Mouse (Mus musculus) left cerebral cortex, postnatal 36 days (tissue): ENCODE data around the gene Dscam. TPM values are rescaled to one million over a fixed set of nuclear protein-coding genes. Genes with fewer than 3 reads are reported as not detected.

Source experiments
- DNase-seq, 2 experiments: peaks; one replicate each; pipeline ENCODE4 v3.0.0; 2021 to 2022; ENCODE audit warnings: low spot score in 2 of 2, mixed read lengths in 1 of 2
- intact Hi-C: fragments of 180-260 bp; cut with DNase I; formaldehyde crosslinking; loops from one replicate; pipeline ENCODE4 v1.15.1; 2025
- total RNA-seq, 2 experiments: library from RNA; stranded (reverse); gene quantifications; 2 replicates each; pipeline ENCODE4 v1.2.3; 2021

Dscam gene
- 10 to 100 TPM; 44.8 to 47.8 TPM for total RNA-seq

DNA sequence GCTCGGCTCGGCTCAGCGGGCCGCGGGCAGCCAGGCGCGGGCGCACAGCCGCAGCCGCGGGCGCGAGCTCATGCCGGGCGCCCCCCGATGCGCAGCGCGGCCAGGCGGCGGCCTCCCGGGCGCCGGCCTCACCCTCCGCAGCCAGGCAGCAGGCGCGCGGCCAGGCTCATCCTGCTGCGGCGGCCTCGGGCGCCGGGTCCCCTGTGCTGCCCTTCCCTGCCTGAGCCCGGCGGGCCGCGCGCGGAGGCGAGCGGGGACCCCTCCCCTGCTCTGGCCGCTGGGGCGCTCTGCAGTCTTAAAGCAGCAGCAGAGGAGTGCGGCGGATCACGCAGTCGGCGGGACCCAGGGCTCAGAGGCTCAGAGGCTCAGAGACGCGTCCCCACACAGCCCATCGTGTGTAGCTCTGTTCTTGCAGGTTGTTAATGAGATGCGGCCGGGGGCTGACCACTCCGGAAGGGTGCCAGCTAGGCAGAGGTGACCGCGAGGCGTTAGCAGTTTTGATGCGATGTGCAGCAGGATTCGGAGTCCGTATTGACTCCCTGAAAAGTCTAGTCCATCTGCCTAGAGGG lies at the start of gene Dscam:
Dscam (minus strand) TSS at position 240 of the 569 bp plus-strand sequence.
- peak; percentile 69 to 75 for DNase-seq
- intact Hi-C loops: loop anchor here (5.0 kb wide), 1 partner anchor 102 kb away; no protein-coding TSS in a partner anchor

DNA sequence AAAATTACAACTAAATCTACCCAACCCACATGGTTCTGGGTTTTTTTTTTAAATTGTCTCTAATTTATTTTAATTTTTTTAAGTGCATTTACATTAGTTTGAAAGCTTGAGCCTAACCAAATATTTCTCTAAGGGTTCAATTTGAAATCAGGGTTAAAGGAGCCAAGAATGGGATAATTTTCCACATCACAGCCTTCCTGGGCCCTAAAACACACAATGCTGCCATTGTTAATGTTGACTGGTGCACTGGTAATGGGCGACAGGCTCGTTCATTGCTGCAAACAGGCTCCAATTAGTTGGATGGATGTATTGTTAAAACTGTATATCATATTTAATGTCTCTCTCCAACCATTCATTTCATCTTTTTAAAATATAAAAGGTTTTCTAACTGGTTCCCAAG lies 48.8 kb upstream of the Dscam start:
- DNase-seq: no peak
- intact Hi-C loops: no loop called here

DNA sequence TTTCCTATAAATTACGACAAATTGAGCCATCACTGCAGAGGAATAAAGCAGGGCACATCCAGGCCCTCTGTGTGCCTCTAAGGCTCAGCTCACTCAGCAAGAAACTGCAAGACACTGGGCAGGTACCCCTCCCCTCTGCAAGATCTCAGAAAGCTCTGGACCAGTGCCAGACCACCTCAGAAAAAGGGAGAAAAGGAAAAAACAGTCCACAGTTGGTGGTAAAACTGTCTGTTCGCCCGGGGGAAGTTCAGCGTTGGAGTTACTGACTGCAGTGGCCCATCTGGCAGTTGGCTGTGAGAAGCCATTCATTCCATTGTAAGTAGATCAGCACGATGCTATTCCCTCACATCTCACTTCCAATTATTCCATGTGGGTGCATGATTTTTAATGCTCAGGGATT lies 39.4 kb upstream of the Dscam start:
- DNase-seq: peak; percentile 58 to 68
- intact Hi-C loops: no loop called here

DNA sequence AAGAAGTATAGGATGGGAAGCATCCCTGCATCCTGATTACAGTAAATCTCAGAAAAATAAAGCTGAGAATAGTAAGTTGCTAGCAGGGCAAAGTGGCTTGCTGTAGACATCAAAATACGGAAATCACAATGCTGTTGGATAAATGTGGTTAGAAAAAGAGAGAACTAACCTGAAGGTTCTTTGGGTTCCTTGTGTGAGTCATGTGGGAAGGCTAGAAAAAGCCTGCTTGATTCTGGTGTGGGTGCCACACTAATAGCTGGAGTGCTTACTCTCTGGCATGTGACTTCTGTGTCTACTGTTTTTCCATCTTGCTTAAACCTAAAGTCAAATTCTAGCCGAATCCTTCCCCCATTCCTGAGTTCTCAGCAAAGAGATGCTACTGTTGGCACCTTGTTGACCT lies 37.7 kb upstream of the Dscam start:
- DNase-seq: no peak
- intact Hi-C loops: no loop called here

DNA sequence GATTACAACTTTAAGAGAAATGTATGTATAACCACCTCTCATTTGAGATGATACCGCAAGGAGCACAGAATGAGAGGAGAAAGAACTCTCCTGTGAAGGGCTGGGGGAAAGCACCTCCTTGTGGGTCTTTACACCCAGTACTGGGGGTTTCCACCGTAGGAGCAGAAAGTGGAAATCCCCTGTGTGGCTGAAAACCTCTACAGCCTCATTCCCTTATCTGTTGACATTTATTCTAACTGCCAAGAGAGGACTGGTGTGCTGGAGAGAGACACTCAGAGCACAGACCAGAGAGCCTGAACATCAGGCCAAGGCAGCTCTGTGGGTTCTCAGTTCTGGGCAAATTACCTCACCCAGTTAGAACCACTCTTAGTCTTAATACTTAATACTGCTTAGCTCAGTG lies 33.5 kb upstream of the Dscam start:
- no peak for DNase-seq
- intact Hi-C loops: no loop called here

DNA sequence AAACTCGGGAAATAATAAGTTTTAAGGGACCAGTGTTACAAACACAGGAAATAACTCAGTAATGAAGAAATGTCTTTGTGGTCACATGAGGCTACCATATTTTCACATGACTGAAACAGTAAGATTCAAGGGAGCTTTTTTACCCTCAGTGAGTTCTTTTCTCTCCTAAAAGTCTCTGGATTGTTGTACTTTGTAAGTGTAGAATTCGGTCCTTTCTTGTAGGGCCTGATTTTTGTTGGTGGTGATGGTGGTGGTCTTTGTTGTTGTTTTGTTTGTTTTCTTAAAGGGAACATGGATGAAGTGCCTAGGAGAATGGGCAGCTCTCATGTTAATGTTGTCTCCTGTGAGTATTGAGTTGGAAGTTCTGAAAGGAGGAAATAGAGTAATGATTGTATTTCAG lies 33.0 kb upstream of the Dscam start:
- no peak for DNase-seq
- intact Hi-C loops: no loop called here

DNA sequence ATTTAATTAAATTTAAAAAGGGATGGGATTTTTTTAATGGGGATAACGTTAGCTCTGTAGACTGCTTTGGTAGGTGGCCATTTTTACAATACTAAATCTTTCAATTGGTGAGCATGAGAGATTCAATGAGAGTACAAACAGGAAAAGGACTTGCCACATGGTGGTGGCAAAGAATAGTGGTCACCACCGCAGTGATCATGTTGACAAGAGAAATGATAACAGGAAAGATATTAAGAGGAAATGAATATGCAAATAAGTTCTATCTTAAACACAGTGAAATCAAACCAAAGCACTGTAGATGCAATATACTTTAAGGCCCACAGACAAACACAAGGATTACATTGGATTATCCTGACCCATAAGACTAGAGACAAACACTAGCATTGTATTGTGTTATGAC lies 24.1 kb upstream of the Dscam start:
- intact Hi-C loops: no loop called here
- DNase-seq: no peak

DNA sequence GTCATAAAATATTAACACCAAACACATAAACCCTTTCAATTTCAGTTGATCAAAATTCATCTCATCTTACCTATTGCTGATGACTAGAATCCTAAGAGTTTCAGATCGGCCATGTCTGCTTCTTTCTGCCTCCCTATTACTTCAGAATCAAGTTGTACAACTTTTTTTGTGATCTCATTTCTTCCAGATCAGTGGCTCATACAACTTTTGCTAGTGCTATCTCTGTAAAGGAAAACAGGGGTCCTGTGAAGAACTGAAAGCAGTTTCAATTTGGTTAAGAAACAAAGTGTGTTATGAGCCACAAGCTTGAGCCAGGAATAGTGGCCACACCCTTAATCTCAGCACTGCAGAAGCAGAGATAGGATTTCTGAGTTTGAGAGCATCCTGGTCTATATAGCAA lies 23.6 kb upstream of the Dscam start:
- no peak for DNase-seq
- intact Hi-C loops: no loop called here

DNA sequence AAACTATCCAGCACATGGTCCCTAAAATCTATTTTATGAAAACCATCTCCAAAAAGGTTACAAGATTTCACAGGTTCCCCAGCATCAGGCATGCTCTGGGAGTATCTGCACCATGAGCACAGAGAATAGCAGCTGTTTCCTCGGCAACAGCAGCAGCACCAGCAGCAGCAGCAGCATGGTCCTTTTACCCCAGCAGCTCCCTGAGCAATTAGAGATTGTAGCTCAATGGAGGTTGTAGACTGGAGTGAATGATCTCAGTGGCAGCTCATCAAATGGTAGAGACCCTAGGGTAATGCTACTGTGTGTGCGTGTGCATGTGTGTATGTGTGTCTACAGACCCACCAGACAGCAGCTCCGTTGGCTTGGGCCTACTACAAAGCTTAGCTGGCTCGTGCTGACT lies 21.7 kb upstream of the Dscam start:
- DNase-seq: no peak
- intact Hi-C loops: no loop called here

DNA sequence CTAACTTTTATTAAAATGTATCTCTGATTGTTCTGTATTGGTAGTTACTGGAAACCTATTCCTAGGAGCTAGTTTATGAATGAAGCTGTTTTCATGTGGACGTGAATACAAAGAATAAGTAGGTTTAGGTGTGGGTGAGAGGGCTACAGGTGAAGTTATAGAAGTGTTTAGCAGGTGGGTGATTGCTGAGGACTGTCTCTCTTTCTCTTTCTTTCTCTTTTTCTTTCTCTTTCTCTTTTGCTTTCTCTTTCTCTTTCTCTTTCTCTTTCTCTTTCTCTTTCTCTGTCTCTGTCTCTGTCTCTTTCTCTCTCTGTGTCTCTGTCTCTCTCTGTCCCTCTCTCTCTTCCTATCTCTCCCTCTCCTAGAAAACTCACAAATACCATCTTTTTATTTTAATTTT lies 20.1 kb upstream of the Dscam start:
- no peak for DNase-seq
- intact Hi-C loops: no loop called here

DNA sequence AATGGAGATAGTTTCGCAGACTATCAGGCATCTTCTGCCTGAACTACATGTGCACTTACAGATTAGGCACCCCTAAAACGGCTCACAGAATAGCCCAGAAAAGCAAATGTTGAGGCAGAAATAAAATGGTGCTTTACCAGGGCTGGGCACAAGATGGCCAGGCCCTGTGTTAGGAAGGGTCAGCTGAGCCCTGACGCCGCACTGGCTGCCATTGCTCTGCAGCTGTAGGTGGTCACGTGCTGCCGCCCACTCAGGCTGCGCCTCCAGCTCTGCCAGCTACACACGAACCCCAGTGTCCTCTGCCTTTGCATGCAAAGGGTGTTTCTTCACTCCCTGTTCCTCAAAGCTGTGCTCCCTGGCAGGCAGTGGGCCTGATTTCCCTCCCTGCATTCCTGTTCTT lies 948 bp upstream of the Dscam start:
- DNase-seq: peak; percentile 55 to 71
- intact Hi-C loops: loop anchor here (5.0 kb wide), 1 partner anchor 101 kb away; no protein-coding TSS in a partner anchor

DNA sequence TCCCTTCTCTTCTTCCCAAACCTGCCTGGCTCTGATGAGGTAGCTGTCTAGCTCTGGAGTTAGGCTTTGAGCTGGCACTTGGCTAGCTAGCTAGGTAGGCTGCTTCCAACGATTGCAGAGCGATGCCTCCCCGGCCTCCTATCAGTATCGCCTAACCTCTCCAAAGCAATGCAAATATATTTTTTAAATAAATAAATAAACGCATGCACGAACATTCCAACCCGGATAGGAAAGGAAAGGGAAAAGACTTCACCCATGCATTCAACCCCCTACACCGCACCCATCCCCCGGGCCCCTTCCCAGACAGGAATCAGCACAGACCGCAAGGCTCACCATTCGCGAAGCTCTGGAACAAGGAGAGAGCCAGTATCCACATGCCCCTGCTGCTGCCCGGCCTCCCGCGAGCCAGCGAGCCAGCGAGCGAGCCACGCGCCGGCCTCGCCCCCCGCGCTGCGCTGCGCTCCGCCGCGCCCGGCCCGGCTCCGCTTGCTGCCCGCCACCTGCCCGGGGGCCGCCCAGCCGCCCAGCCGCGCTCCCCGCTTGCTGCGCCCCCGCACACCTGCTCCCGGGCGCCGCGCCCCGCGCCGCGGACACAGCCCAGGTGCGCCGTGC lies 545 bp downstream of the Dscam start:
- intact Hi-C loops: loop anchor here (5.0 kb wide), 8 partner anchors 98 to 488 kb away; no protein-coding TSS in a partner anchor
- peak; percentile 62 to 68 for DNase-seq

DNA sequence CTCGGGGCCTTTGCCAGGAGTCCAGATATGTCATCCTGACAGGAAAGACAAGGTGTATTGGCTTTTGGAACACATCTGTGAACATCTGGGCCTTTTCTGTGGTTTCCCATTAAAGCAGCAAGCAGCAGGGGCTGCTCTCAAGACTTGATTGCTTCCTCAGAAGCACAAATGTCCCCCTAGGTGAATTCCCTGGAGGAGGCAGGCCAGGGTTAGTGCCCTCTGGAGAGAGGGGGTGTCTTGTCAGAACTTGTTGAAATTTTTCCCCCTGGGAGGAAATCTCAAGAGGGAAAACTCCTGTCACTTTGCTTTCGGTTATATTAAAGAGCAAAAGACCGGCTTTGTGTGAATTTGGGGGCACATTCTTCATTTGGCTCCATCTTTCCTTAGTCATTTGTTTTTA lies 1.9 kb downstream of the Dscam start:
- intact Hi-C loops: loop anchor here (5.0 kb wide), 7 partner anchors 96 to 486 kb away; no protein-coding TSS in a partner anchor
- DNase-seq: no peak

DNA sequence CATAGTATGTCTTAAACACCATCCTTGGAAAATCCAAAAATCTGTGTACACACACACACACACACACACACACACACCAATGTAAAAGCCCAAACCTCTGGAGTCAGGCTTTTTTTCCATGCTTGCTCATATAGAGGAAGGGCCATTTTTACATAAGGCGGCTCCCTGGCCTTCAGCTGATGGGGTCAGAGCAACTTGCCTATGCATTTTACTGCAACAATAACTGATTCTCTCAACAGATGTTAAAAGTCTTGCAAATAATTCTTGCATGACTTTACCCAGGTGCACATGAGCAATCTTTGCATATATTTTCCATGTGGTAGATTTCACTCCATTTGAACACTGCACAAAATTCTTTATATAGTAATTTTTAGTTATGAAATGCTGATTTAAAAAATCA lies 2.5 kb downstream of the Dscam start:
- intact Hi-C loops: loop anchor here (5.0 kb wide), 7 partner anchors 96 to 486 kb away; no protein-coding TSS in a partner anchor
- no peak for DNase-seq

DNA sequence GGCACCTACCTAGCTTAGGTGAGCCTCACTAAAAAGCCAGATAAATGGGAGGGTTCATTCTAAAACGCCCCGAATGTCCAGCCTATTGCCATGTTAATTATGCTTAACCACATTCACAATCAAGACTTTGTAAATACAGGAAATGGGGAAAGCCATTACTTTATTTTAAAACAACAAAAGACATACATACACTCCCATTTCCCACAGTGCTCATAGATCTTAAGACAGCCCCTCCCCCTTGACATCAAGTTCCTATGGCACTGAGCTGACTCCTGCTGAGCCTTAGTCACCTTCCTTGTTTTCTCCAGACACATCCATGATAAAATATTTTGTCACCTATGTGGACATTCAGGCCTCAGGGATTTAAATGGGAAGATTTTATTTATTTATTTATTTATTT lies 4.4 kb downstream of the Dscam start:
- intact Hi-C loops: loop anchor here (5.0 kb wide), 7 partner anchors 94 to 484 kb away; no protein-coding TSS in a partner anchor
- DNase-seq: no peak

DNA sequence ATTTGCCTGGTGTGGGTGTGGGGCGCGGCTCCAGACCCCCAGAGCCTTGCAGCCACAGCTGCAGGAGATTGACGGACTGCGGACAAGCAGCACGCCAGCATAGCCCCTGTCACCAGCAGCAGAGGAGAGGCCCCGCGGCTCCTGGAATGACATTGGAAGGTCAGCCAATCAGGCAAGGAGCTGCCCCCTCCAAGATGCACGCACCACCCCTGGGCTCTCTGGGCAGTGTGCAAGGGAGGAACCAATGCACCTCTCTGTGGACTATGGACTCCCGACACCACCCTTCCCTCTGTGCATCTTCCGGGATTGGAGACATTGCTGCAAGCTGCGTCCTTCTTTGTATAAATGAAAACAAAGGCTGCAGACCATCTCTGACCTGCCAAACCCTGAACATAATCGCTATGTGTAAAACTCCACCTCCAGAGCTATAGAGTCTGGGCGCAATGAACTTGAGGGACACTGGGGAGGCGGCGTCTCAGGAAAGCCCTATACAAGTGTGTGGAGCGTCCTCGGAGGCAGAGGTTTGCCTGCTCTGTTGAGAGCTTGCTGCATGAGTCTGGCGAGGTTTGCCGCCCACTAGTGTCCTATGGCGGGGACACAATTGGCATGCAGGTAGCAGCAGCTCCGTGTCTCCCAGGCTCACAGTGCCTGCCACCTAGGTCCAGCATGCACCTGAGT lies 5.0 kb downstream of the Dscam start:
- intact Hi-C loops: loop anchor here (5.0 kb wide), 7 partner anchors 93 to 483 kb away; no protein-coding TSS in a partner anchor
- DNase-seq: peak; percentile 62 to 72

DNA sequence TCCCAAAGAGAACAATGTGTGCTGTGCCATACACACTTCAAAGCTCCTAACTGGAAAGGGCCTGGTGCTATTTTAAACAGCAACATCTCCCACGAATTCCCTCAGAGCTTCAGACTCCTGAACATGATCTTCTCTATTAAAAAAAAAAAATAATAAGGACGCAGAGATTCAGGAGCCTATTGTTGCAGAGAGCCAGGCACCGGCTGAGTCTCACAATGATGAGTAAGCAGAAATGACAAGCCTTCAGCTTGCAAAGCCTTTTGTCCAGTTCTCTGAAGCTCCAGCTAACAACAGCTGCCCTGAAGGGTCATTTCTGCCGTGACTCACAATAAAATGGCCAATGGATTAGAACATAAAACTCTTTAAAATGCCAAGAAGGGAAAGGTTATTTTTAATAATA lies 12.3 kb downstream of the Dscam start:
- intact Hi-C loops: no loop called here
- DNase-seq: no peak

DNA sequence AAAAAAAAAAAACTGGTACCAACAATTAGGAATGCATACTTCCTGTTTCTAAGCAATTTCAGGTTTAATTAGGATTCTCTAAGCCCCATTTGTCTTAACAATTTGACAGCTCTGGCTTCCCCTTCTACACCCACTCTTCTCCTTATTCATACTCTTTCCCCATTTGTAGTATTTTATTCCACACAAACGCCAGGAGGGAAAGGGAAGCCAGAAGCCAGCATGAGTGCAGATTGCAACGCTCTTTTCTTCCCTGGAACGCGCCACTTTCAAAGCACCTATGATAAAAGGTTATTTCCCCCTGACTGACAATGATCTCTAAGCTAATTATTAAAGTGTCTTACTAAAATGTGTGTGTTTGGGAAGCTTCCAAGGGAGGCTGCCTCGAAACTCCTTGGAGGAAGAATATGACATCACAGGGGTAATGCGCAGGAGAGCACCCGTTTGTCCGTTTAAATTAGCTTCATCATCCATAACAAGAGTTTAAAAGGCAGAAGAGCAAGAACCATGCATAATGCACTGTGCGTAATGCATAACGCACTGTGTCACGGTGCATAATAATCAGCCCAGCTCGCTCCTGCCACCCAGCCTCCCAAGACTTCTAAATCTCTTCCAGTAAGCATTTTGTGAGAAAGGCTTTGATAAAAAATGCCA lies 25.9 kb downstream of the Dscam start:
- intact Hi-C loops: no loop called here
- no peak for DNase-seq

DNA sequence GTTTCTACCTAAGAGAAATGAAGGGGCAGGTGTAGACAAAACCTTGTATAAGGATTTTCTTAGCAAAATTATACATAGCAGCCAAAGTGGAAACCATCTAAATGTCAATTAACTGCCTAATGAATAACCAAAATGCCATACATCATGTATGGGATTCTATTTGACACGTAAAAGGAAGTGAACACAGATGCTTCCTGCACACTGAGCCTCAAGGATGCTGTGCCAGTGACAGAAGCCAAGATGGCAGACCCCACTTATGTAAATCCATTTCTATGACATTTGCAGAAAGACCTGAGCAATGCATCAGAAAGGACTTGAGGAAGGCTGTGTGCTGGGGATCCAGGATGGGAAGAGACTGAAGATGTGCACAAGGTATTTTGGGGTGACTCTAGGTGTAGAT lies 28.6 kb downstream of the Dscam start:
- no peak for DNase-seq
- intact Hi-C loops: no loop called here

DNA sequence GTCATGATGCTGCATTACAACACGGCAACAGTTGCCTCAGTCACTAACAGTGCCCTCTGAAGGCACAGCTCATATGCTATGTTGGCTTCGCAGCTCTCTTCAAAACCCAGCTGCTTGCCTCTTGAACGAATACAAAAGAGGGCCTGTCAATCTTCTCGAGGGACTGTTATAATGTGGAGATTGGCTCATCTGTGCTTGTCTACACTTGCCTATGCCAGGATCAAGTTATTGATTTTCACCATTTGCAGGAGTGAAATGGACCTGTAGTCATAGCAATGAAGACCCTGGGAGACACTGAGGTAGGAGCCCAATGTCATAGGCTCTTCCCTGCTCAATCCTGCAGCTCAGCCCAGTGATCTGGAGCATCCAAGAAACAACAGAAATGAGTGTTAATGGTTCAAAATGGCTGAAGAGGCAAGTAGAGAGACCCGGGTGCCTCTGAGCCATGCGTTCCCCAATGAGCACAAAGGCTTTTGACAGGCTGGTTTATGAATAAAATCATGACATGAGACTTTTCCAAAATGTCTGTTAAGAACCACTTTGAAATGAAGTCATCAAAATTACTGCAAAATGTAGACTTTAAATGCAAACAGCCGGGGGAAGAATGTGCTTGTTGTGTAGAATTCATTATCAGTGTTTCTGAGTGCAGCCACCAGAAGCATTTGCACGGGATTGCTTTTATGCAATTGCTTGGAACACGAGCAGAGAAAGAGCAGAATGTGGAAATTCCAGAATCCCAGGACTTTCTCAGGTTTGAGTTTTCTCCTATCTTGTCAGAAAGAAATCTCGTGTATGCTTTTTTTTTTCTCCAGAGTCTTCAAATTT lies 35.3 kb downstream of the Dscam start:
- no peak for DNase-seq

More for the DNA sequence above, 35.3 kb downstream of the Dscam start:
- intact Hi-C loops: no loop called here
